Mouse (Mus musculus) lung, postnatal 0 days (tissue): ENCODE data around the gene Cbfa2t2.

Experiments used
- CTCF ChIP-seq: IDR thresholded peaks from 2 replicates; pipeline ENCODE4 v1.5.1; 2016; ENCODE audit warnings: antibody characterized with exemption, mild to moderate bottlenecking
- EP300 ChIP-seq: IDR thresholded peaks from 2 replicates; pipeline ENCODE4 v1.6.1; 2016; ENCODE audit warnings: antibody characterized with exemption, mild to moderate bottlenecking, control low read depth

- TF ChIP-seq CTCF (no peak), EP300 (no peak)
Measured at GRCm38 (mm10) chr2:154459262-154459661, 23.0 kb downstream of the Cbfa2t2 start.
